Mouse (Mus musculus): Measurements from ENCODE around the gene Slc31a1.

The Slc31a1 gene

GRCm38 (mm10) chr4:62409615-62410014, 49.1 kb downstream of the Slc31a1 start:
- TF ChIP-seq GATA4 (IDR thresholded peaks at IDR 0.05; ENCODE audit: insufficient replicate concordance, low read length) = no peak

- no peak for TF ChIP-seq GATA4 (IDR thresholded peaks at IDR 0.05; ENCODE audit: insufficient replicate concordance, low read length)
Measured at GRCm38 (mm10) chr4:62410325-62410724, 49.8 kb downstream of the Slc31a1 start.

GRCm38 (mm10) chr4:62411606-62412005, 51.1 kb downstream of the Slc31a1 start:
- TF ChIP-seq GATA4 (IDR thresholded peaks at IDR 0.05; ENCODE audit: insufficient replicate concordance, low read length) = no peak

GRCm38 (mm10) chr4:62418448-62418847, 57.9 kb downstream of the Slc31a1 start:
- no peak for TF ChIP-seq GATA4 (IDR thresholded peaks at IDR 0.05; ENCODE audit: insufficient replicate concordance, low read length)

GRCm38 (mm10) chr4:62419091-62419490, 58.6 kb downstream of the Slc31a1 start:
- no peak for TF ChIP-seq GATA4 (IDR thresholded peaks at IDR 0.05; ENCODE audit: insufficient replicate concordance, low read length)

- no peak for TF ChIP-seq GATA4 (IDR thresholded peaks at IDR 0.05; ENCODE audit: insufficient replicate concordance, low read length)
Measured at GRCm38 (mm10) chr4:62425891-62426290, 65.4 kb downstream of the Slc31a1 start.

- no peak for TF ChIP-seq GATA4 (IDR thresholded peaks at IDR 0.05; ENCODE audit: insufficient replicate concordance, low read length)
Measured at GRCm38 (mm10) chr4:62427978-62428758, 67.6 kb downstream of the Slc31a1 start.

- TF ChIP-seq GATA4 (IDR thresholded peaks at IDR 0.05; ENCODE audit: insufficient replicate concordance, low read length) = no peak
Measured at GRCm38 (mm10) chr4:62429616-62430015, 69.1 kb downstream of the Slc31a1 start.

- TF ChIP-seq GATA4 (IDR thresholded peaks at IDR 0.05; ENCODE audit: insufficient replicate concordance, low read length) = no peak
Measured at GRCm38 (mm10) chr4:62430678-62431077, 70.2 kb downstream of the Slc31a1 start.

GRCm38 (mm10) chr4:62431522-62431921, 71.0 kb downstream of the Slc31a1 start:
- TF ChIP-seq GATA4 (IDR thresholded peaks at IDR 0.05; ENCODE audit: insufficient replicate concordance, low read length) = no peak

- no peak for TF ChIP-seq GATA4 (IDR thresholded peaks at IDR 0.05; ENCODE audit: insufficient replicate concordance, low read length)
Measured at GRCm38 (mm10) chr4:62433939-62434870, 73.7 kb downstream of the Slc31a1 start.

GRCm38 (mm10) chr4:62435081-62435480, 74.6 kb downstream of the Slc31a1 start, which contains the start of gene Rnf183:
Gene Rnf183 (minus strand): TSS chr4:62435252.
- no peak for TF ChIP-seq GATA4 (IDR thresholded peaks at IDR 0.05; ENCODE audit: insufficient replicate concordance, low read length)

- no peak for TF ChIP-seq GATA4 (IDR thresholded peaks at IDR 0.05; ENCODE audit: insufficient replicate concordance, low read length)
Measured at GRCm38 (mm10) chr4:62437256-62437778, 76.8 kb downstream of the Slc31a1 start.

- no peak for TF ChIP-seq GATA4 (IDR thresholded peaks at IDR 0.05; ENCODE audit: insufficient replicate concordance, low read length)
Measured at GRCm38 (mm10) chr4:62437871-62438270, 77.3 kb downstream of the Slc31a1 start.

- no peak for TF ChIP-seq GATA4 (IDR thresholded peaks at IDR 0.05; ENCODE audit: insufficient replicate concordance, low read length)
Measured at GRCm38 (mm10) chr4:62439793-62440192, 79.3 kb downstream of the Slc31a1 start.

- TF ChIP-seq GATA4 (IDR thresholded peaks at IDR 0.05; ENCODE audit: insufficient replicate concordance, low read length) = peak; percentile 70; the same call in 1 of the 2 replicates
Measured at GRCm38 (mm10) chr4:62440544-62440943, 80.0 kb downstream of the Slc31a1 start.
